Mouse (Mus musculus) thymus, postnatal 36 days (tissue): ENCODE measurements around the gene Htra2.

Experiments
- DNase-seq, 2 experiments: peaks; one replicate each; pipeline ENCODE4 v3.0.0; 2022; ENCODE audit warnings: mixed read lengths in 2 of 2

The Htra2 gene

DNA sequence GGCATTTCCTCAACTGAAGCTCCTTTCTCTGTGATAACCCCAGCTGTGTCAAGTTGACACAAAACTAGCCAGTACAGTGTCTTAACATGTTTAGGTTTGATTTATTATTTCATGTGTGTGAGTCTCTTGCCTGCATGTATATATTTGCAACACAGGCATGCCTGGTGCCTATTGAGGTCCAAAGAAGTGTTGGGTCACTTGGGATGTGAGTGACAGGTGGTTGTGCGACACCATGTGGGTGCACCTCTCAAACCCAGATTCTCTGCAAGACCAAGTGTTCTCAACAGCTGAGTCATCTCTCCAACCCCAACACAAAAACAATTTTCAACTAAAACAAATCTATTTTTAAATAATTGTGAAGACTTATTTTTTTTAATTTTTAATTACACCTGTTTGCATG is 52.0 kb downstream of the Htra2 start:
- no peak for DNase-seq
